Mouse (Mus musculus) brain, adult 2 months (tissue): ENCODE data around the gene Agpat2.

Source experiments
- DNase-seq: peaks from one replicate; pipeline ENCODE4 v3.0.0; 2011; ENCODE audit warnings: low read depth, low spot score

The Agpat2 gene

GRCm38 (mm10) chr2:26603720-26604671, at the start of gene Agpat2:
Gene Agpat2 (minus strand): TSS chr2:26604417.
- DNase-seq = peak; percentile 35

- DNase-seq = peak; percentile 95
Measured at GRCm38 (mm10) chr2:26646643-26647293, 42.6 kb upstream of the Agpat2 start.

- no peak for DNase-seq
Measured at GRCm38 (mm10) chr2:26643942-26644341, 39.7 kb upstream of the Agpat2 start.

DNA sequence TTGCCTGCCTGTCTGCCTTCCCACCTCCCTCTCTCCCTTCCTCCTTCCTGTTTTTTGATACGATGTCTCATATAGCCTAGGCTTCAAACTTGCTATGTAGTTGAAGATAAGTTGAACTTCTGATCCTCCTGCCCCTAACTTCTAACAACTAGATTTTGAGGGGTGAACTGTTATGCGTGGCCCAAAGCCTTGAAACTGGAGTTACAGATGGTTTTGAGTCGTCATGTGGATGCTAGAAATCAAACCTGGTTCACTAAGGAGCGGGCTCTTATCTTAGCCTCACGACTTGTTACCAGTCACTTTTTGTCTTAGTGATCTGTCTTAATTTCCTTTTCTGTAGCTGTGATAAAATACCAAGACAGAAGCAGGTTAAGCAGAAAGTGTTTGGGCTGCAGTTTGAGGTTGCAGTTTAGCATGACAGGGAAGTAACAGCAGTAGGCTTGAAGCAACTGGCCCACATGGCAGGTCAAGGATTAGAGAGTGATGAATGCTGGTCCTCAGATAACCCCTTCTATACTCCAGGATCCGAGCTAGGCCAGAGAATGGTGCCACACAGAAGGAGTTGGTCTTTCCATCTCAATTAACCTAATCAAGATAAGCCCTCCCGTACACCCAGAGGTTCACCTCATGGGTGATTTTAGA, 36.9 kb upstream of the Agpat2 start:
- no peak for DNase-seq

GRCm38 (mm10) chr2:26639838-26640830, 35.9 kb upstream of the Agpat2 start:
- peak; percentile 98 for DNase-seq

- DNase-seq = peak; percentile 65
Measured at GRCm38 (mm10) chr2:26639083-26639482, 34.9 kb upstream of the Agpat2 start.

DNA sequence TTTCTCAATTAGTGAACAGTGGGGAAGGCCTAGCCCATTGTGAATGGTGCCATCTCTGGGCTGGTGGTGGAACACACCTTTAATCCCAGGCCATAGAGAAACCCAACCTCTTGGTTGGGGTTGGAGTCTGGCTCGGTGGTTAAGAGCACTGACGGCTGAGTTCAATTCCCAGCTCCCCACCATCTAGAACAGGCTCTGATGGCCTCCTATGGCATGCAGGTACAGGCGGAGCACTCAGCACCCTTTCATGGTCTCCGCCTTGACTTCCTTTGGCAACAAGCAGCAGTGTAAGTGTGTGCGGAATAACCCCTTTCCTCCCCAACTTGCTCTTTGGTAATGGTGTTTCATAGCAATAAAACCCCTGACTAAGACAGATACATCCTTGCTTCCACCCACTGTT, 34.4 kb upstream of the Agpat2 start:
- DNase-seq = no peak

- no peak for DNase-seq
Measured at GRCm38 (mm10) chr2:26638039-26638438, 33.8 kb upstream of the Agpat2 start.

- DNase-seq = no peak
Measured at GRCm38 (mm10) chr2:26637316-26637932, 33.2 kb upstream of the Agpat2 start.

DNA sequence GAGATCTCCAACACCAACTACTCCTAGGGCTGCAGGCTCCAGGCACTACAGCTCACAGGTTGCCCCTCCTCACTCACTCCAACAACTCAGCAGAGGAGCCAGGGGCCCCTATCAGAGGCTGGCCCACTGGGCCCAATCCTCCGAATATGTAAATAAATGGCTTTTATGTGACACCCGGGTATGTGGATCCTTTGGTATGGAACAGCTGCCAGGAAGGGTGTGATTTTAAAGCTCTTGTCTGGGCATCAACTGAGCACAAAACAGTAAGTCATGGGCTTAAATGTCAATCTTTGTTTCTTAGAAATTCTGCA, 32.1 kb upstream of the Agpat2 start:
- DNase-seq = no peak

- no peak for DNase-seq
Measured at GRCm38 (mm10) chr2:26635489-26636324, 31.5 kb upstream of the Agpat2 start.

DNA sequence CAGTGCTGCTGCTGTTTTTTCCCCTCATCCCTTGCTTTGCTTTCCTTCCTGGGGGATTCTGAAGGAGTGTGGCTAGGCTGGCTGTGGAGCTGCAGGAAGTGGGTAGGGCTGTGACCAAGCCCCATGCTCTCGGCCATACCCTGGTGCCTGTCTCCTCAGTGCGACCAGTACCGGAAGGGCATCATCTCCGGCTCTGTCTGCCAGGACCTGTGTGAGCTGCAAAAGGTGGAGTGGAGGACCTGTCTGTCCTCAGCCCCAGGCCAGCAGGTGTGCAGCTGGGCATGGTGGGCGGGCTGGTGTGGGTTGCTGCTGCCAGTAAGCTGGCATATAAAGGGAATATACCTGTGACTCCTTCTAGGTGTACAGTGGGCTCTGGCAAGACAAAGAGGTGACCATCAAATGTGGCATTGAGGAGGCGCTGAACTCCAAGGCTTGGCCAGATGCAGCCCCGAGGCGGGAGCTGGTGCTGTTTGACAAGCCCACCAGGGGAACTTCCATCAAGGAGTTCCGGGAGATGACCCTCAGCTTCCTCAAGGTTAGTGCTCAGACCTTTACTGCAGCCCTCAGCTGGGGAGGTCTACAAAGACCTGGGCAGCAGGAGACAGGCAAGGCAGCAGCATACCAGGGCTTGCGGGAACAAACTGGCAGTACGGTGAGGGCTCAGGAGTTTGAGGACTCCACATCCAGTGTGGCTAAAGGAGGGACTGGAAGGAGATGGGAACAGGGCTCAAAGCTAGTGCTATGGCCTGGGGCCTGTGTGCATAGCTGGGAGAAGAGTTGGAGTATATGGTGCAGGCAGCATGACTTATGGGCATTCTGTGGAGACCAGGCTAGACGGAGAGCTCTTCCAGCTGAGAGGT, 30.6 kb upstream of the Agpat2 start:
- DNase-seq = no peak

DNA sequence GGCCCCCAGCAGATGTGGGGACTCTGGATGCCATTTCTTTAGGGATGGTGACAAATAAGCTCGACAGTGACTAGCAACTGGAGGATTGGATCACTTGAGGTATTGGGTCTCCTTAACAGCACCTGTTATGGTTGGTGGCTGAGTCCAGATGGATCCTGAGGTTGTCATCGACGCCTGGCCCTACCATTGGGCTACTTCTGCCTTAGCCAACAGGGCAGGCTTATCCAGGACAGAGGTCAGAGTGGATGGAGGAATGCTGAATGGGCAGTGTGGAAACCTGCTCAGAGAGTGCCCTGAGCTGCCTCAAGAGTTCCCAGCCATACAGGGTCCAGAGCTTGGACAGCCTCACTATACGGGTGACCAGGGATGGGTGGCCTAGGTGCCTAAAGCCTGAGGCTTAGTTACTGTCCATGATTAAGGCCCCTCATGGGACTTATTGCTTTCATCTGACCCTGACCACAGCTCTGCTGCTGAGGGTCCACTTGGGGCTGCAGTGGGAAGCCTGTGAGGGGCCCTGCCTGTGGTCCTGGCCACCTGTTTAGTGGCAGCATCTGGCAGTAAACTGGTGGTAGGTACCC, 29.8 kb upstream of the Agpat2 start:
- DNase-seq = no peak

GRCm38 (mm10) chr2:26632541-26633395, 28.6 kb upstream of the Agpat2 start:
- no peak for DNase-seq

- peak; percentile 43 for DNase-seq
Measured at GRCm38 (mm10) chr2:26628792-26629437, 24.7 kb upstream of the Agpat2 start.

- peak; percentile 96 for DNase-seq
Measured at GRCm38 (mm10) chr2:26627921-26628739, 23.9 kb upstream of the Agpat2 start, which contains the start of gene Fam69b. Gene Fam69b (plus strand): TSS chr2:26628457.
